Mouse (Mus musculus) heart, embryonic 14.5 days (tissue): ENCODE data around the gene Crip3. TPM values are rescaled to one million over a fixed set of nuclear protein-coding genes. Genes with fewer than 3 reads are reported as not detected.
A peak's percentile ranks its signal among the peaks of the same experiment; 100 is the strongest.

ENCODE experiments used
- ATAC-seq: fragments of 200-750 bp; cut with Nextera tagmentation; 2 replicates; pipeline ENCODE4 v1.8.0; 2017; ENCODE audit warnings: low read depth, moderate TSS enrichment; ENCODE audit not compliant: insufficient number of reproducible peaks, insufficient read depth, low FRiP score
- H3K27ac ChIP-seq, 2 experiments: fragments of 200-500 bp in 1 of 2; fragments of 300-500 bp in 1 of 2; sonication (generic) in 1 of 2; replicated peaks in 1 of 2; 2 replicates each; pipeline ENCODE4 v1.5.1; 2012 to 2014; ENCODE audit warnings: low read depth in 2 of 2, low read length in 2 of 2, control low read depth in 1 of 2, mild to moderate bottlenecking in 1 of 2, mixed read lengths in 1 of 2; ENCODE audit not compliant: control insufficient read depth in 1 of 2, insufficient read depth in 1 of 2
- H3K27me3 ChIP-seq: fragments of 300-500 bp; sonication (generic); 2 replicates; pipeline ENCODE4 v1.6.1; 2014; ENCODE audit warnings: mild to moderate bottlenecking, low read length, control low read depth; ENCODE audit not compliant: control insufficient read depth, insufficient read depth
- H3K36me3 ChIP-seq: fragments of 300-500 bp; sonication (generic); 2 replicates; pipeline ENCODE4 v1.6.1; 2014; ENCODE audit warnings: mild to moderate bottlenecking, control low read depth, low read length, mixed read lengths; ENCODE audit not compliant: control insufficient read depth, insufficient read depth
- H3K4me1 ChIP-seq, 2 experiments: fragments of 200-500 bp in 1 of 2; fragments of 300-500 bp in 1 of 2; sonication (generic) in 1 of 2; 2 replicates each; pipeline ENCODE4 v1.6.1; 2012 to 2014; ENCODE audit warnings: low read length in 2 of 2, control low read depth in 1 of 2, mixed read lengths in 1 of 2; ENCODE audit not compliant: control insufficient read depth in 2 of 2, insufficient read depth in 2 of 2
- H3K4me2 ChIP-seq: fragments of 300-500 bp; sonication (generic); 2 replicates; pipeline ENCODE4 v1.6.1; 2014; ENCODE audit warnings: mild to moderate bottlenecking, low read length
- H3K4me3 ChIP-seq, 2 experiments: fragments of 200-500 bp in 1 of 2; fragments of 300-500 bp in 1 of 2; sonication (generic) in 1 of 2; 2 replicates each; pipeline ENCODE4 v1.5.1; 2012 to 2014; ENCODE audit warnings: low read length in 2 of 2, mild to moderate bottlenecking in 2 of 2, control low read depth in 1 of 2, low read depth in 1 of 2, moderate library complexity in 1 of 2; ENCODE audit not compliant: control insufficient read depth in 1 of 2, insufficient read depth in 1 of 2
- H3K9ac ChIP-seq: fragments of 300-500 bp; sonication (generic); 2 replicates; pipeline ENCODE4 v1.6.1; 2014; ENCODE audit warnings: mild to moderate bottlenecking, low read length
- H3K9me3 ChIP-seq: fragments of 300-500 bp; sonication (generic); 2 replicates; pipeline ENCODE4 v1.6.1; 2016; ENCODE audit warnings: low read length, control low read depth; ENCODE audit not compliant: control insufficient read depth
- WGBS: fragments of 180-500 bp; shearing (Covaris S2); extraction: QIAGEN DNeasy Blood & Tissue Kit; methylation state at CpG from one replicate; pipeline ENCODE4 v1.1.7; 2014; 5-methylcytosine and 5-hydroxymethylcytosine counted together
- polyA plus RNA-seq: library from polyadenylated mRNA; unstranded; fragments of >200 nt; fragmentation: Nextera tagmentation; extraction: Ambion mirVana; gene quantifications from 2 replicates; pipeline ENCODE4 v1.2.1, GENCODE M21; 2014

The Crip3 gene
- polyA plus RNA-seq = 0.61 and 1.3 TPM in 2 replicates

GRCm38 (mm10) chr17:46428761-46429414 is at the start of gene Crip3:
Gene Crip3 (plus strand): TSS chr17:46428926.
- H3K9me3 ChIP-seq = no peaks in the 10 kb centered on the region
- H3K9ac ChIP-seq = no peak within 1 kb of the TSS
- no peaks in the 10 kb centered on the region for H3K36me3 ChIP-seq
- H3K4me2 ChIP-seq = peak within 1 kb of the TSS; percentile 52
- ATAC-seq = no peak
- peaks cover 14 to 16% of the 10 kb centered on the region in 2 experiments for H3K4me1 ChIP-seq
- no peak within 1 kb of the TSS for H3K4me3 ChIP-seq
- H3K27me3 ChIP-seq = 0 out of 2 replicates have a peak, but pooled peaks cover 6% of the 10 kb centered on the region
- 22% methylated on average over 16 of the region's 18 CpGs for WGBS
- H3K27ac ChIP-seq = no peak within 1 kb of the TSS

- peak within 1 kb of the TSS; percentile 84 for H3K4me2 ChIP-seq
- H3K4me3 ChIP-seq = peak within 1 kb of the TSS; percentile 96
- H3K27me3 ChIP-seq = no peaks in the 10 kb centered on the region
- H3K4me1 ChIP-seq = peaks cover 2 to 14% of the 10 kb centered on the region in 2 experiments; a peak in 3 of 4 replicates
- WGBS = under 1% methylated on average over 54 of the region's 105 CpGs
- H3K27ac ChIP-seq = peak within 1 kb of the TSS; percentile 79 to 88
- peak; percentile 99 for ATAC-seq
- no peaks in the 10 kb centered on the region for H3K9me3 ChIP-seq
- peaks cover 15% of the 10 kb centered on the region for H3K36me3 ChIP-seq
- peak within 1 kb of the TSS; percentile 96 for H3K9ac ChIP-seq
Observed at GRCm38 (mm10) chr17:46383294-46384060, 45.2 kb upstream of the Crip3 start, which contains the start of gene Zfp318. Gene Zfp318 (plus strand): TSS chr17:46383731.

- no peak; the same call in 1 of the 2 replicates for ATAC-seq
- Histone ChIP-seq H3K4me3 (peak overlapping the region; percentile 96), H3K36me3 (peaks cover 23% of the 10 kb centered on the region), H3K27me3 (no peaks in the 10 kb centered on the region), H3K27ac (peak overlapping the region; percentile 79 to 88; a peak in 3 of 4 replicates), H3K4me1 (peaks cover 2 to 14% of the 10 kb centered on the region in 2 experiments; a peak in 3 of 4 replicates), H3K9me3 (no peaks in the 10 kb centered on the region), H3K4me2 (peak overlapping the region; percentile 84), H3K9ac (peak overlapping the region; percentile 96)
- WGBS = under 1% methylated on average over 68 of the region's 70 CpGs
Observed at GRCm38 (mm10) chr17:46384061-46384801, 44.5 kb upstream of the Crip3 start.

GRCm38 (mm10) chr17:46388200-46388599 is 40.5 kb upstream of the Crip3 start:
- WGBS = 47% methylated on average over 3 of the region's 3 CpGs

DNA sequence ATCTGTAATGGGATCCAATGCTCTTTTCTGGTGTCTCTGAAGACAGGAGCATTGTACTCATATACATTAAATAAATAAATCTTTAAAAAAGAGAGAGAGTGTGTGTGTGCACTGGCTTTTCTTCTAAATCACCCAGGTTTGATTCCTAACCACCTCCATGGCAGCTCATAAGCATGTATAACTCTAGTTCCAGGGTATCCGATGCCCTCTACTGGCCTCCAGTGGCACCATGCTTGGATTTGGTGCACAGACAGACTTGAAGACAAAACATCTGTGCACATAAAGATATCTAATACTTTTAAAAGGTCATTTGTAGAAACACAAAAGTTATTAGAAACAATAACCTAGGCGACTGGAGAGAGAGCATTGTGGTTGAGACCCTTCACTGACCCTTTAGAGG is 35.7 kb upstream of the Crip3 start:
- no peak overlapping the region for H3K27ac ChIP-seq
- no peak for ATAC-seq
- no peaks in the 10 kb centered on the region for H3K27me3 ChIP-seq
- H3K4me3 ChIP-seq = no peak overlapping the region
- no peak overlapping the region for H3K4me2 ChIP-seq
- no peak overlapping the region for H3K9ac ChIP-seq
- no peaks in the 10 kb centered on the region for H3K9me3 ChIP-seq
- 0 out of 4 replicates have a peak, but pooled peaks cover 0 to 2% of the 10 kb centered on the region in 2 experiments for H3K4me1 ChIP-seq
- peaks cover 65% of the 10 kb centered on the region for H3K36me3 ChIP-seq
- WGBS = 44% methylated on average over 2 of the region's 2 CpGs

More at GRCm38 (mm10) chr17:46388200-46388599, 40.5 kb upstream of the Crip3 start:
- Histone ChIP-seq H3K4me1 (peaks cover 2 to 11% of the 10 kb centered on the region in 2 experiments; a peak in 3 of 4 replicates), H3K9ac (no peak overlapping the region), H3K36me3 (peaks cover 40% of the 10 kb centered on the region), H3K4me2 (no peak overlapping the region), H3K27me3 (no peaks in the 10 kb centered on the region), H3K9me3 (no peaks in the 10 kb centered on the region), H3K4me3 (no peak overlapping the region), H3K27ac (no peak overlapping the region)
- ATAC-seq = no peak

DNA sequence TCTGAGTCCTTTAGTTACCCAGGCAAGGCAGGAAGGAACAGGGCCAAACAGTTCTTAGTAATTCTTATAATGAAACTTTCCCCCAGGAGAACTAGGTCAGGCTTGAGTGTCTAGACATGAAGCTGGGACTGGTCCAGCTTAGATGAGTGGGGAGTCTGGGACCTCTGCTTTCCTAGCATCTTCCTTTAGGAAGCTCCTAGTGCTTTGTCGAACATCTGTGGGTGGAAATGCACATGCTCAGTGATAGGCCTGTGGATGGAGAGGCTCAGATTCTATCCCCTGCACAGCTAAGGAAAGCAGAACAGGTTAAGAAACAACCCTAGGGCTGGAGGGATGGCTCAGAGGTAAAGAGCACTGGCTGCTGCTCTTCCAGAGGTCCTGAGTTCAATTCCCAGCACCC is 34.1 kb upstream of the Crip3 start:
- H3K4me2 ChIP-seq = no peak overlapping the region
- WGBS = 75% methylated on average over 1 of the region's 1 CpGs
- no peaks in the 10 kb centered on the region for H3K27me3 ChIP-seq
- H3K27ac ChIP-seq = no peak overlapping the region
- no peak overlapping the region for H3K9ac ChIP-seq
- H3K4me1 ChIP-seq = no peaks in the 10 kb centered on the region
- H3K9me3 ChIP-seq = no peaks in the 10 kb centered on the region
- H3K36me3 ChIP-seq = peaks cover 64% of the 10 kb centered on the region
- ATAC-seq = no peak
- H3K4me3 ChIP-seq = no peak overlapping the region

GRCm38 (mm10) chr17:46408478-46408877 is 20.2 kb upstream of the Crip3 start:
- no peaks in the 10 kb centered on the region for H3K4me1 ChIP-seq
- no peak for ATAC-seq
- H3K36me3 ChIP-seq = peaks cover 88% of the 10 kb centered on the region
- H3K9me3 ChIP-seq = no peaks in the 10 kb centered on the region
- H3K4me2 ChIP-seq = no peak overlapping the region
- H3K27me3 ChIP-seq = no peaks in the 10 kb centered on the region
- H3K9ac ChIP-seq = no peak overlapping the region
- H3K27ac ChIP-seq = no peak overlapping the region
- WGBS = 31% methylated on average over 3 of the region's 3 CpGs
- H3K4me3 ChIP-seq = no peak overlapping the region
